Mouse (Mus musculus) cerebellum, adult 9-11 months (tissue): ENCODE measurements at regions not wholly inside any gene's neighbourhood (a gene's known extent, or its start where the extent isn't known, plus 50 kb on each side); places are given as distances from the start of the nearest gene placed in this dataset.

ENCODE experiments used
- DNase-seq: peaks from one replicate; pipeline ENCODE4 v3.0.0; 2022

DNA sequence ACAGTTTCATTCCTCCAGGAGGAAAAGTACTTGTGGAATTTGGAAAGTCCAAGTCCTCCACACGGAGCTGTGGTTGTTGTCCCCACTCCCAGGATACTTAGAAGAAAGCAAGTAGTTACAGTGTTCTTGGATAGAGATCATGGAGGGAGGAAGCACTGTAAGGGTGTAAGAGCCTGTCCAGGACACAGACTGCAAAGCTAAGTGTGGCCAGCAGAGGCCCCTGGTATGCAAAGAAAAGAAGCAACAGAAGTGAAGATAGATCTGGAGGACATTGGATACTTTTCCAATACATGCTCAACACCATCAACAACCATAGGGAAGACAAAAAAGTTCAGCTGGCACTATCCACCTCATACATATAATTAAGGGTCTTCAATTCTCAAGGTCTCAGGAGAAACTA, 197.4 kb downstream of the Meis1 start:
- peak; percentile 51 for DNase-seq

DNA sequence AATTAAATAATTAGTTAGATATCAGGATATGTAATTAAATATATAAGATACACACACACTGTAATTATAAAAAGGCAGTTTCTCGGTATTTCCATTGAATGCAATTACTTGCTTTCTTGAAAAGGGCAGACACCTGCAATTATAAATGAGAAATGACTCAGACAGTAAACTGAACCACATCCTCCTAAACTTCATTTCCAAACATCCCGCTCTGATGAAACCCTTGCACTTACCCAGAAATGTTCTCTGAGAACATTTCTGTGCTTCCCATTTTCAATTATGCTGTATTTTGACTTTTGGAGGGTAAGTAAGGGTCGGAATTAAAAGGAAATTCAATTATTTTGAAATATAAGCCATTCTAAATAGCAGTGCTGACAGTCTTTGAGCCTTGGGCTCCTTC, 204.7 kb downstream of the Meis1 start:
- no peak for DNase-seq

- no peak for DNase-seq
Measured at GRCm38 (mm10) chr11:18767479-18767878, 251.3 kb downstream of the Meis1 start.

DNA sequence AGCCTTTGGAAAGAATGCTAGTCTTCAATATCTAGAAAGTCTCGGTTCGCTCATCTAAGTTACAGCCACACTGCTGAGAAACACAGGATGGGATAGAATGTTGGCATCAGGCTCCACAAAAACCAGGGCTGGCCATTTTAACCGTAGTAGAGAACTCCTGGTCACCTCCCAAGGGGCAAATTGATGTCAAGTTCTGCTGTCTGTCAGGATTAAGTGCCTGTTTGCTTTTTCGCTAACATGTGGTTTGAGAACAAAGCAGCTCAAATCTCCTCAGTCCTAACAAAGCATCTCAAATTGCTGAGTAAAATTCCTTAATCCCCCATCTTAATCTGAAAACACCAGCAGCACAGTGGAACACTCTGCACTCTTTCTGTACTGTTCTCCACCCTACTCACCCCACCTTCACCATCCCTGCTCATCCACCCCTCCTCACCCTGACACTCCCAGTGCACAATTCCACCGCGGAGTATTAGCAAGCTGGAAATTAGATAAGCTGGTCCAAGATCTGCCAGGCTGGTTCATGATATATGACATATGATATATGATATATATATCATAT, 252.2 kb downstream of the Meis1 start:
- DNase-seq = no peak

GRCm38 (mm10) chr11:18758591-18759074, 260.2 kb downstream of the Meis1 start:
- DNase-seq = peak; percentile 58

DNA sequence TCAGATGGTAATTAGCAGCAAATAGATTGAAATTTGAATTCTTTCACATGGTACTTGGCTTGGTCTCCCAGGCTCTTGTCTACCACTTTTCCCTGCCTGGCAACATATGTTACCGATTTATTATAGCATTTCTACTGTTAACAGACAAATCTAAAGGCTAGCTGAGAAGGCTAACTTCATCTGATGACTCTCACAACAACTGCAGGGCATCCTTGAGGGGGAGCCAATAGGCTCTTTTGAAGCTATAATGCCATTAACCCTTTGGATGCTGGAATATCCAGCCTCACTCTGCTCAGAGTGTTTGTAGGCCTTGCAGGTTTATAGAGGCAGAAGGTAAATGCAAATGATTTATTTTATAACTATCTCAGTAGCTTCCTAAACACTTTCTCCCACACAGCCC, 262.2 kb downstream of the Meis1 start:
- DNase-seq = peak; percentile 40

GRCm38 (mm10) chr11:18754732-18755525, 263.9 kb downstream of the Meis1 start:
- peak; percentile 53 for DNase-seq

- DNase-seq = peak; percentile 63
Measured at GRCm38 (mm10) chr11:18753856-18754255, 264.9 kb downstream of the Meis1 start.

DNA sequence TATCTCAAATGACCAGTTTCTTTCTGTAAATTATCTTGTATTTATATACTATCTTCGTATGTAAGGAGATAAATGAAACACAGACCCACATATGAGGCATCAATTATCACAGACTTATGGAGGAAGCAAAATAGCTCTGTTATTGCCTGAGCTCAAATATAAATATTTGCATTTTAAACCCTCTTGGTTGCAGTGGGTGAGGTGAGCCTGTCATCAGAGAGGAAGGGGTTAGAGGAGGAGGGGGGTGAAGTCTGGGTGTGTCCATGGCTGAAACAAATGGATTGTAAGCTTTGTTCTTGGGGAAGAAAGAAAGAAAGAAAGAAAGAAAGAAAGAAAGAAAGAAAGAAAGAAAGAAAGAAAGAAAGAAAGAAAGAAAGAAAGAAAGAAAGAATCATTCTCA, 265.5 kb downstream of the Meis1 start:
- DNase-seq = no peak

DNA sequence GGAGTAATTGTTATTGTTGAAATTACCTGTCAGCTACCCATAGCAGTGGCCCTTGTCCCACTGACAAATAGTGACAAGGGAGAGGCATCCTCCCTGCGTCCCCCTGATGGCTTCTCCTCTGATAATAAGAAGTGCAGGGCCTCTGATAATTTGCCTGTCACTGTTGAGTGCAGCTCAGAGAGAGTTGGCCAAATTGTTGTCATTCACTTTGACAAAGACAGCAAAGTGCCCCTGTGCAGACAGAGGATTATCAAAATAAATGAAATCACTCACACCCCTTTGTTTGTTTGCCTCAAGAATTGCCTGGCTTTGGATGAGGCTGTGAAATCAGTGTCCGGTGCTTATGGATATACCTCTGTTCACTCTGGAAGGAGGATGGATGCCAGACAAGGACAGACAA, 266.3 kb downstream of the Meis1 start:
- peak; percentile 50 for DNase-seq

- DNase-seq = peak; percentile 67
Measured at GRCm38 (mm10) chr11:18750911-18751841, 267.6 kb downstream of the Meis1 start.

GRCm38 (mm10) chr11:18750080-18750375, 268.8 kb downstream of the Meis1 start:
- DNase-seq = no peak

DNA sequence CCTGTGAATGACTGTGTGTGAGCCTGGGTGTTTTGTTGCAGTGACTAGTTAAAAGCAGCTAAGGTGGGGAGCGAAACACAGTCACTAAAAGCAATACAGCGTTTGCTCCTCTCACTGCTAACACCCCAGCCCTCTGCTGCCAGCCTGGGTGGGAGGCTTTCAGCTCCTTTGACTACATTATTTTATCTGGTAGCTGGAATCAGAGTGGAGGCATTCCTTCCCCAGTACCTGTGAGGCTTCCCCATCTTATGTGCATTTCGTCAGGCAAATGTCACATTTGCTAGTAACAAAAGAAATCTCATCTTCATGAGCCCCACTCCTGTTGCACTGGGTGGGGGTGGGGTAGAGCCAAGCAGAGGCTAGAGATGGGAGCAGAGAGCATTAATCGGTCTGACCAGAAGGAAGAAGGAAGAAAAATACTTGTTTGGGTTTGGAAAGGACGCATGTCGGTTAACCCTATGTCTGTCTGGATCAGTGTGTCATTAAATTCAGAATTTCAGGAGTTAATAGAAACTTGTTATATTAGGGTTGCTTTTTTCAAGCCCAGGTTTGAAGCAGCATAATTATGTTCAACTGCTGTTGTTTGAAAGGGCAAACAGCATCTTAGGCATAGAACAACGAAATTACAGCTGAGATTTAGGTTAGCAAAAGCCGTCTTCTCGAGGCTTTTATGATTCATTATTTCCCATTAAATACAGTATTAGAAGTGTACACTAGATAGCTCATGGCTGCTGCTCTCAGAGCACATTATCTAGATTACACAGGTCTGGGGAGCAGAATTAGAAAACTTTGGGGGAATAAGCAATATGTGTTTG, 269.3 kb downstream of the Meis1 start:
- DNase-seq = peak; percentile 40

DNA sequence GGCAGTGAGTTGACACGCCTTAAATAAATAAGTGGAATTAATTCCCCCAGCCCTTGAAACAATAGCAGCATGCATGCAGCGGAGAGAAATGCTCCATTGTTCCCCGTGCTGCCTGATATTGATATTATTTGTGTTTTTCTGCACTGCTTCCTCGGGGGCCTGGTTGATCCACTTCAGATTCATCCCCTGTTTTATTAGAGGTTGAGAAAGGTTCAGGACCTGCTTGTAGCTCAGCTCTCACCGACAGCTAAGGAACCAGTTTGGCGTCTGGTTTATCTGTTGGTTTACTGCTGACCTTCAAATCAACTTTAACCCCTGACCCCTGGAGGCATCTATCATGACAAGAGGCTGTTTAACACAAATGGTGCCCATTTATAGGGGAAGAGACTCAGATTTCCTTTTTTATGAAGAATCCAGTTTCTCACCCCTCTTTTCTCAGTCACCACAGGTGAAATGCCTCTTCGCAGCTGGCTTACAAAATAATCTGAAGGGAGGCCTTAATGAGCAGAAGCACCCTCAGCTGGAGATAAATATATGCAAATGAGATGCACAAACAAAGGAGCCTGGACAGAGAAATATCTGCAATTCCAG, 270.8 kb downstream of the Meis1 start:
- DNase-seq = no peak

DNA sequence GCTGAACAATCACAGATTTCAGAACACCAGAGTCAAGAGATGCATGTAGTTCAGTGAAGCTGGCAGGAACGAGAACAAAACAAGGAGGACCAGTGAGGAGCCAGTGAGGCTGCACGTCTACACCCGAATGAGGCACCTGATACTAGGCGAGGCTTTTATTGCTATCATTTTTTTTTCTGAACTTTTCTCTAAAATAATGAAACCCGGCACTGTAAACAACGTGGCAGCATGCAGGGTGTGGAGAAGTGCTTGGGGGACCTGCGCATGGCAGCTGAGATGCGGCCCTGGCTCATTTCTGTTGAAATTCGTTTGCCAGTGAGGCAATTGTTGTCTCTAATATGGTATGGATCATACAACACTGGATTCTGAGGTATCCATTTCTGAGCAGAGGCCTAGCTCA, 271.4 kb downstream of the Meis1 start:
- DNase-seq = no peak

DNA sequence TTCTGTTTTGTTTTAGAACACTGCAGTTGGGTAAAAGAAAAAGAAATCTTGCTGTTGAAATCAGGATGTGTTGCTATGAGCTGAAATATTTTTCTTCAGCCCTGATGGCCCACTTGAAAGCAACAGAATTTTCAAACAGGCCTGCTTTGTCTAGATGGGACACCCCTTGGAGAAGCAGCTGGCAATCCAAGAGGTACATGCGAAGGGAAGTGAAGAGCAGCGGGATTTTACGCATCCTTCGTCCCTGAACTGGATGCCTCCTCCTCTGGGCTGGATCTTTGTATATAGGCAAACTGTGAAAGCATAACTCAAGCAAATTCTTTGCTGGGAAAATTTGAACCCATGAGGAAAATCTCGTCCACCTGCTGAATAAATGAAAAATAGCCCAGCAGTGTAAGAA, 272.3 kb downstream of the Meis1 start:
- DNase-seq = no peak

DNA sequence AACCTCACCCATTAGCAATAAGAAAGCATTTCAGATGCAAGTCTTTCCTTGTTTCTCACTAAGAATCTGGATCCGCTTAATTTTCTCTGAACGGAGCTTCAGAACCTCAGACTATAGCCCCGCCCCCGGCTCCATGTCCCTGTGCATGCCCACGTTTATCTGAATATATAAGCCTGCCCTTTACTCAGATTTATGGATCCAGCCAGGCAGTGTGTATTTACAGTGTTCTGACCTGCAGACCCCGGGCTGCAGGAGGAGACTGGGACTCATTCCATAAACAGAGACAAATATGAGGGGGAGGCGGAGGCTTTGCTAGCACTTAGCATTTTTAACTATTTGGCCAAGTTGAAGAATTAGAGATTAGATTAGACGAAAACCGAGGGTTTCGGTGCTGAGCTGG, 272.9 kb downstream of the Meis1 start:
- no peak for DNase-seq

- no peak for DNase-seq
Measured at GRCm38 (mm10) chr11:18734904-18735664, 283.7 kb downstream of the Meis1 start.

DNA sequence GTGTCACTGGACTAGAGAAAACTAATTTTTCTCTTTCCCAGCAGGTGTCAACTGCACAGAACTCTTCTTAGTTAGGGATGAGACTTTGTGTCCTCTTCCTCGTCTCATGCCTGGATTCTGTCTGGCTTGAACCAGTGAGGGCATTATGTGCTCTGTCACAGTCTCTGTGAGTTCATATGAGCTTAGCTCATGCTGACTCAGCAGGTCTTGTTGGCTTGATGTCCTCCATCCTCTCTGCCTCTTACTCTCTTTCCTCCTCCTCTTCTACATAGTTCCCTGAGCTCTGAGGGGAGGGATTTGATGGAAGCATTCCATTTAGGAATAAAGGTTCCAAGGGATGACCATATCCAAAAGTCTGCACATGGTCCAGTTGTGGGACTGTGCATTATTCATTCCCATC, 284.7 kb downstream of the Meis1 start:
- DNase-seq = no peak

- DNase-seq = no peak
Measured at GRCm38 (mm10) chr11:18729742-18730141, 289.0 kb downstream of the Meis1 start.

DNA sequence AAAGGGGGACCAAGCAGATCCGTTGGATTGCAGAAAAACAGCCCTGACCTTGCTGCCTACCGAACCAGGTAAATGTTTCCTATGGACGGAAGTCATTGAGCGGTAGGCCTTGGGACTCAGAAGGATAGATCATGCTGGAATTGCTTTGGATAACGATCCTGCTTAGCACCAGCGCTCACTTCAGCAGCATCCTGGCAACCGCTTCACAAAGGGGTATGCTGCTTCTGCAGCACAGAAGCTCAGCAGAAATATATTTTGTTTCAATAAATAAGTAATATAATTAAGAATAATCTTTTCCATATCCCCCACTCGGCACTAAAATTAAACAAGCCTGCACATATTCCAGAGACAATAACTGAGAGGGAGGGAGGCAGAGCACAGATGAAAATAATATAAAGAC, 296.0 kb downstream of the Meis1 start:
- DNase-seq = no peak

DNA sequence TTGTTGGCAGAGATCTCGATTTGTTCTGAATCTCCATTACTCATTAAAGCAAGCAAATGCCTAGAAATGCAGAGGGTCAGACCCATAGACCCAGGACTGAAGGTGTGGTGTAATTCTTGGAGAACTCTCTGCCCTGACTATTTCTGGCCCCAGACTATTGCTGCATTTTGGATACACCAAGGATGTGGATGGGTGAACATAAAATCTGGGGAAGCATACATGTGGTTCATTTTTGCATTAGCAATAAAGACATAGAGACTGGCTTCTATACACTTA, 303.0 kb downstream of the Meis1 start:
- DNase-seq = no peak
